Mouse (Mus musculus) testis, postnatal 10 days (tissue): ENCODE measurements around the gene Actr6.

ENCODE experiments used
- DNase-seq: peaks from one replicate; pipeline ENCODE4 v3.0.0; 2021; ENCODE audit warnings: low spot score

Actr6 gene

DNA sequence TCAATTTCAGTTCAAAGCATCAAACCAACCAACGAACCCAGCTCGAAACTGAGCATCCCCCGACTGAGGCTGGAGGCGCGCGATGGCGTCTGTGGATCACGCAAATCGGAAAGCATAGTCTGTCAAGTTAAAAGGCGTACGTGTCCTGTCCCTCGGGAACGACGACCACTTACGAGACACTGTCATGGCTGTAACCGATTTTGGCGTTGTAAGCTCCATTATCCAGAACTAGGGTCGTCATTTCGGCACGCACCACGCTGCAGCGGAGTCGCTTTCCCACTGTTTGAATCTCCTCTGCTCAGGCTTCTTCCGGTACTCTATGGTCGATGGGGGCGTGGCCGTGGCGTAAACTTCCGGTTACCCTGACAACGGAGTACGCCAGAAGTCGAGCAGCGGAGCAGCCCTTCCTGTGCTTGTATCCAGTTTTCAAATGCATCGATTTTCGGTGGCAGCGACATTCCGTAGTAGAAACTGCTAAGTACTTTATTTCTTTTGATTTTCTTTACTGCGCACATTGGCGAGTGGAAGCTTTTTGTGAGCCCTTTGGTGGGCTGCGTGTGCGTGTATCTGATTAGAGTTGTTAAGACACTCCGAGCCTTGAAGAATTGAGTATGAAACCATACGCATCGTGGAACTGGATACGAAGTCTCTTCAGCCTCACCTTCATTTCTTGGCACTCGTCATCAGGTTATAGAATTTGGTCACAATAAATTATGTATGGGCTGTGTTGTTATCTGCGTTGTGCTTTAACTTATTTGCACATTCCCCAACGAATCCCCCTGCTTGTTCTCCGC is at the start of gene Actr6:
Actr6 (minus strand) TSS at position 295 of the 794 bp plus-strand sequence.
- peak; percentile 96 for DNase-seq

DNA sequence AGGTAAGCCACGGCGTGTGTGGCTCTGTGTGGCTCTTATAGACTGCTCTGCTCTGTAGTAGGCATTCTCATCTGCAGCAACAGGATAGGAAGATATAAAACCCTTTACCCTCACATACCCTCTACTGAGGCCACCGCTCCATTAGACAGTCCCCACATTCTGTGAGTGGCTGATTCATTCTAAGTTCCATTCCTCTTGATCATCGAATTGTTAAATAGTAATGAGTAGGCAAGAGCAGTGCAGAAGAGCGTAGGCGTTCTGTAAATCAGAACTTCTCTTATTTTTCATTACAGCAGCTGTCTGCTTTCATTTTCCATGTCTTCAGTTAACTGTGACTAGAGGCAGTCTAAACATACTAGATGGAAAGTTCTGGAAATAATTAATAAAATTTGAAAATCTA is 43.9 kb upstream of the Actr6 start:
- DNase-seq = no peak

DNA sequence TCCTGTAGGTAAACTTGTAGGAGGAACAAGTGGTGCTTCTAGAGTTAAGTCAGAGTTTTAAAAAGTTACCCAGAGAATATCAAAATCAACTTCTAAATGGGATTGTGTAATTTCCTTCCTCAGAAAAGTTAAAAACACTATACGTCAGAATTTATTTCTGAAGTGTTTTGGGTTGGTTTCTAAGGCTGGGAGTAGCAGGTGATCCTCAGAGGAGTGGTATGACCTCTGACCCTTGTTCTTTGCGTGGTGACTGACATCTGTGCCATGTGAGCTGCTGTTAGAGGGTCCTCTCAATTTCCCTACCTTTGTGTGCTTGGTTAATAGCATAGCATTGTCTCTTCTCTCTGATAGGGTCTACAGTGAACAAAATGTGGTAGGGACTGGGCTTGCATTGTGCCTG is 39.8 kb upstream of the Actr6 start:
- no peak for DNase-seq

DNA sequence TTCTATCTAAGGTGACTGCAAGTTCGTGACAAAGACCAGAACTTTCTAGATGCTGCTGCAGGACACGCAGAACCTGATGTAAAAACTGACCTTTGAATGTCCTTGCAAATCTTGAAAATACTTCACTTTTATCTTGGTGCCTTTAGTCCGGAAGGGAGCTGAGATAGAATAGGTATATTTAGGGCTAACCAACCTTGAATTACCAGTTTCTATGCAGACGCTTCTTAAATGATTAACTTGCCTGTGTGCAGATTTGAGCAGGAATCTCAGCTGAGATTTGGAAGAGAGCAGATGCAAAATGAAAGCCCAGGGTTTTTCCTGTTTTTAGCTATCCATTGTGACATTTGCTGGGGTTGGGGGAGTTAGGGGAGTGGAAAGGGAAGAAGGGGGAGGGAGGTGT is 37.0 kb upstream of the Actr6 start:
- DNase-seq = no peak

DNA sequence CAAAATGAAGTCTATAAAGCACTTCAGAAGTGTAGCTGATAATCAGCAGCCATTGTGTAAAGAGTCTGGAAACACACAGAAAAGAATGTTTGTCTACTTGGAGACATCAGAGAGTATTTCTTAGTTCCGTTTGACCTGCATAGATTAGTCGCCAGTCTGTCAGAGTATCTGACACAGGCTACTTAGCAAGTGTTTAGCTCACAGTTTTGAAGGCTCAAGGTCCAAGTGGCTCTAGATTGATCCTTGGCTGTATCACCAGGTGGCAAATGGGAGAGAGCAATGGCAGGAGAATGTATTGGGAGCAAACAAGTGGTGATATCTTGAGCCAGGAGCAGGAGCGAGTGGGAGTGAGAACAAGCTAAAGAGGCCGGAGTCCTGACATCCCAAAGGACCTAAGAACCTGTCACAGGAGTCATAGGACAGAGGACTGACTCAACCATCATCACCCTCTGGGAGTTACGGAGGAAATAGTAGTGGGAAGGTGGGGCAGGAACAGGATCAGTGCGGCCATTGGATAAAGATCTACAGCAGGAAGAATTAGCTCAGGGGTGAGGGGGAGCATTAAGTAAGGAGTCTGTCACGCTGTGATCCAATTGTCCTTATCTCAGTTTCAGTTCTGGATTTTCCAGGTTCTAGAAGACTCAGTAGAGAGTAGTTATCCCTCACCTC is 36.4 kb upstream of the Actr6 start:
- no peak for DNase-seq

DNA sequence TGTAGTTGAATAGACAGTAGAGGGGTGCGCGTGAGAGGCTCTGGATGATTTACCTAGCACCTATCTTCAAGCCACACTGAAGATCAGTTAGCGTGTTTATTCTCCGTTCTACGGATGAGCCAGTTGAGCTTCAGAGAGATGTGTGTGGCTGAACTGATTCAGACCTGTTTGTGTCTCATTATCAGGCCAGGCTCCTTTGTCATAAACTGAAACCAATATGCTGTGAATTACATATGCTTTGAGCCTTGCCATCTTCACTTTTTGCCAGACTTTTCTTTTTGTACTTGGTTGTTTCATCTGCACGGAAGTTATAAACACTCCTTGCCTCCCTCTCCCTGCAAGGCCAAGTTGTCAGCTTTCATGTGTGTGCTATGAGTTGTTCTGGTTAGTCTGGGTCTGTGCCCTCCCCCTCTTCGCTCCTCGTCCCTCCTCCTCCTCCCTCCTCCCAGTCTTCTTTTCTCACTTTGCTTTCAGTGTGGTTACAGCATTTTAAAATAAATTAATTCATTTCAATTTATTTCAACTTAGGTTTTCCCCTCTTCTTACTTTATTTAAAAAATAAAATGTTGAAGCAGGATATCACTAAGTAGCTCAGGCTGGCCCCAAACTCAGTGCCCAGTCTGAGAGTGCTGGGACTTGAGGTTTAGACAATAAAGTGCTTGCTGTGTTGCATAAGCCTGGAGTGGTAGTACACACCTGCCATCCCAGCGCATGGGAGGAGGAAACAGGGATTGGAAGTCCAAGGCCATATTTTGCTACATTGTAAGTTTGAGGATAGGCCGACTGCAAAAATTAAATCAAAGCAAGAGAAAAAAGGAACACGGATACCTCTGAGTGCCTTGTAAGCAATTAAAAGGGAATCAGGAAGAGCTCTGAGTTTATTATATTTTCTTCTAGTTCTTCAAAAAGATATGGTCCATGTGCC is 34.0 kb upstream of the Actr6 start:
- DNase-seq = no peak

DNA sequence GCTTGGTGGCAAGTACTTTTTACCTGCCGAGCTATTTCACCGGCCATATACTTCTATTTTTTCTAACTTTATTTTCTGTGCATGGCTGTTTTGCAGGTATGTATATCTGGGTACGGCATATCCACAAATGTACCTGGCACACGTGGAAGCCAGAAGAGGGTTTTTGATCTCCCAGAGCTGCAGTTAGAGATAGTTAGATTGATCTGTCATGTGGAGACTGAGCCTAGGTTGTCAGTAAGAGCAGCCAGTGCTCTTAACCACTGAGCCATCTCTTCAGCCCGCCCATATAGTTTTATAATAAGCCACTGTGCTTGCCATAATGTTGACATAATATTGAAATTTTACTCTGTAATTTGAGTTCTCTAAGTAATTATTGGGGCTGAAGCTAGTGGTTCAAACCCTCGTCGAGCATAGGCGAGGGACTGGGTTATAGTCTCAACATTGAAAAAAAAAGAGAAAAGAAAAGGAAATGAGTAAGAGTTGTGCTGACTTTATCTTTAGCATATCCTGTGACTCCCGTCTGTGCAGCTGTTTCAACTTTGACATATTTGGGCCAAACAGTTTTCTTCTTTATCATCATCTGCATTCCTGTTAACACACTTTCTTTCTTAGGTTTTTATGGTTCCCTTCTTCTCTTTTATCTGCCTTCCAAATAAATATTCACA is 32.5 kb upstream of the Actr6 start:
- no peak for DNase-seq

DNA sequence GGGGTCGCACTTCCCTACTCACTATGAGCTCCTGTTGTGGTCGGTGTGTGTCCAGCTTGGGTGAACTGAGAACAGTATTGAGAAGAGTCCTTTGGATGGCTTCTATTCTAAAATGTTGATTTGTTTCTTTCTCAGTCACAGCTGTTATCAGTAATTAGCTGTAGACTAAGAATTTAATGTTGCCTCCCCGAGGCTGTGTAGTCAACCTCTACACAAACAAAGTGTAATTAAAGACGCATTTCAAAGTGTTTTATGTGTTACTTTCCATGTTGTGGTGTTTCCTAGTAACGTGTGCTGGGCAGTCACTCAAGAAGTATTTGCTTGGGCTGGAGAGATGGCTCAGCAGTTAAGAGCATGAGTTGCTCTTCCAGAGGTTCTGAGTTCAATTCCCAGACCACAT is 28.7 kb upstream of the Actr6 start:
- no peak for DNase-seq

DNA sequence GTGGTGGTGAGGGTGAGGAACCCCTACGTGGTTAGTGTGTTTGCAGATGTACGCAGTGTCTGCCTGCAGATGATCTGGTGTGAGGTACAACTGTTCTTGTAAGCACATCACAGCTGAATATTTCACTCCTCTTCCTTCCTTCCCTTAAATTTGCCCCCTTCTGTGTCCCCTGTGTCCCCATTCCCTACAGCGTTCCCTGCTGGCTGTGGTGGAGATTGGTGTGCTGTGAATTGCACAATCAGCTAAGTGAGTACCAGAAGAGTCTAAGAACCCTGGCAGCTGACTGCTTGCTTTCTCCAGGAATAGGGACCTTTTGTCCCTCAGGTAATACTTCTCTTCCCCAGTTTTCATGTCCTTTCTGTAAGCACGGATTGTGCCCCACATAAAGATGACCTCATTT is 23.1 kb upstream of the Actr6 start:
- DNase-seq = no peak

DNA sequence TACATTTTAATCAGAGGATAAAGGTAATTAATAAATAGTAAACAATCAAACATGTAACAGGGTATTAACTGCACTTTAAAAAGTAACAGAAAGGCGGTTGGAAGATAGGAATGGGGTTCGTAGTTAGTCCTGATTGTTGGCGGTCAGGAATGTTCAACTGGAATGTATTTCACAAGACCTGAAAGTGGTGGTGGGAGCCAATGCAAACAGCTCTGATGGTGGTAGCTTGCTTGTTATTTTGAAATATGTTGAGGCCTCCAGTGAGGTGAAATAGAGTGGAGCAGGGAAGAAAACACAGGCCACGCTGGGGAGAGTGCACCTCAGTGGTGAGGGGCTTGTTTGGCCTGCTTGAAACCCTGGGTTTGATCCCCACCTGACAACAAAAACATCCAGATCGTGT is 19.0 kb upstream of the Actr6 start:
- no peak for DNase-seq

DNA sequence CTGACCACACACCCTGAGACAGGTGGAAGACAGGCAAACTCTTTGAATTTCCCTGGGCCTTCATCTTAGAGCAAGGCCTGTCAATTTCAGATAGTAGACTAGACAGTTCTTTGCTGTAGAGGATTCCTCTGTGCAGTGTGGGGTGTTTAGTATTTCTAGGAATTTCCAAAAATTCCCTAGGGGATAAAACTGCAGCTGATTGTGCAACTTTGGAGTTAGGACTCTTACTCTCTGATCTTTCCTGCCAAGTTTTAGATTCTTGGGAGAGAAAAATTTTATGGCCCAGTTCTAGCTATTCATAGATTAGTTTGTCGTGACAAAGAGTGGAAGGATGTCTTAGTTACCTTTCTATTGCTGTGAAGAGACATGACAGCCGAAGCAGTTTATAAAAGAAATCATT is 16.5 kb upstream of the Actr6 start:
- no peak for DNase-seq

DNA sequence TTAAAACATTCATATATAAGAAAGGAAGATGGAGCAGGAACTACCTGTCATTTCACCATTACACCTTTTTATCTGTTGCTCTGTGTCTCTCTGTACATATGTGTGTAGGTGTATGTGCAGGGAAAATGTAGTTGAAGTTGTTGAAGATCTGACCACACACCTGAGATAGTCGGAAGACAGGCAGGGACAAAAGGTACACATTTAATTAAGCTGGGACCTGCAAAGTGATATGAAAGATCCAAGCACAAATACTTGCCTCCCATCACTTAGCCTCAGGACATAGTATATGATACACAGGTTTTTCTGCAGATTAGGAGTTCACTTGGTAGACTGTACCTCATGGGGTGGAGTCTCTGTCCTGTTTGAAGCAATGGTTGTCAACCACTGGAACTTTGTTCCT is 15.8 kb upstream of the Actr6 start:
- DNase-seq = no peak

DNA sequence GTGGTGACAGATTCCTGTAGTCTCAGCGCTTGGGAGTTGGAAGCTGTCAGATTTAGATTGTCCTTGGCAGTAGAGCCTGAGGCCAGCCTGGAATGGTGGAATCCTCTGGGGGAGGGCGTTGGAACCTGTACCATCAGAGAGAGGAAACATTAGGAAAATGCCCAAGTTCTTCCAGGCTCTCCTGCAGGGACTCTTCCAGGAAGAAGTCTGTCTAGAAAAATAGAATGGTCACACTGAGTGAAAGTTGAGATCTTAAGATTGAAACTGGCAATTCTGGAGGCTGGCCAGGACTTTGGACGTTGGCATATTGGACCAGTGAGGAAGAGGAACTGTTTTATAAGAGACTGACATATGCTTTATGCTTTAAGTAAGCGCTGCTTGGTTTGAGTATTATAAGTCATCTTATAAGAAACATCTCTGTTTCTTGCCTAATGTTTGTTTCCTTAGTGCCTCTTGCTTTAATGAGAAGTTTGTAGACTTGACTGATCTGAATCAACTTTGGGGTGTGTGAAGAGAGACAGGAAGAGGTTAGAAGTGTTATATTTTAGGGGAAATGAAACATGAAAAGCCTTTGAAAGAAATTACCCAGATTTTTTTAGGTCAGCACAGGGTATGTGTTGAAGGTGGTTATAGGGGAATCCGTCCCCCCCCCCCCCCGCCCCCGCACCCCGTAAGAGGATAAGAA is 15.3 kb upstream of the Actr6 start:
- no peak for DNase-seq

DNA sequence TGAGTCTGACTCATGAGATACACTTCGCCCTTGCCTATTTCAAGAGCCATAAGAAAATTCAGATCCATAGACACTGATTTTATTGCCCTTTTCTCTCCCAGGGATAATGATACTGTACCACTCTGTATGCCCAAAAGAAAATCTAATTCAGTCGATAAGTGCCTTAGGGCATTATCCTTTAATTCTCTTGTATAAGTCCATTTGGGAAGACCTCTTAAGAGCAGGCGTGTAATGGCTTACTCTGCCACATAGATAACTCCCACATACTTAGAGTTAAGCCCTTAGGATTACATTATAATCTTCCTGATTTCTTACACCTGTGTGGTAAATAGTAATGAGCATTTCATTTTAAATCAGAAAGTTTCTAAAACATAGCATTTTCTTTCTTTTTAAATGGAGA is 14.5 kb upstream of the Actr6 start:
- no peak for DNase-seq

DNA sequence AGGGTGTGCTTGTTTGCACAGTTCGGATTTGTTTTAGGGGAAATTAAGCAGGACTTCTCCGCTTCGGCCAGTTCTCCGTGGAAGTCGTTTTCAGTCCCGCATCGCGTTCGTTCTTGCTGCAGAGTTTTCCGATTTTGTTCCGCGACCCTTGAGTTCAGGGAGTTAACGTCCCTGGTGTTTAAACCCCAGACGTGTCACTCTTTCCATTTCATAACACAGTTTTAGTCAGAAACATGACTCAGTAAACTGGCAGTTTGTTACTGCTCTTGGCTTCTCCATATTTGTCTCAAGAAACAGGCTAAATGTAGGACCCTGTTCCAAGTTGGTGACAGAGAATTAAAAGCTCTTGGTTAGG is 13.5 kb upstream of the Actr6 start:
- no peak for DNase-seq

DNA sequence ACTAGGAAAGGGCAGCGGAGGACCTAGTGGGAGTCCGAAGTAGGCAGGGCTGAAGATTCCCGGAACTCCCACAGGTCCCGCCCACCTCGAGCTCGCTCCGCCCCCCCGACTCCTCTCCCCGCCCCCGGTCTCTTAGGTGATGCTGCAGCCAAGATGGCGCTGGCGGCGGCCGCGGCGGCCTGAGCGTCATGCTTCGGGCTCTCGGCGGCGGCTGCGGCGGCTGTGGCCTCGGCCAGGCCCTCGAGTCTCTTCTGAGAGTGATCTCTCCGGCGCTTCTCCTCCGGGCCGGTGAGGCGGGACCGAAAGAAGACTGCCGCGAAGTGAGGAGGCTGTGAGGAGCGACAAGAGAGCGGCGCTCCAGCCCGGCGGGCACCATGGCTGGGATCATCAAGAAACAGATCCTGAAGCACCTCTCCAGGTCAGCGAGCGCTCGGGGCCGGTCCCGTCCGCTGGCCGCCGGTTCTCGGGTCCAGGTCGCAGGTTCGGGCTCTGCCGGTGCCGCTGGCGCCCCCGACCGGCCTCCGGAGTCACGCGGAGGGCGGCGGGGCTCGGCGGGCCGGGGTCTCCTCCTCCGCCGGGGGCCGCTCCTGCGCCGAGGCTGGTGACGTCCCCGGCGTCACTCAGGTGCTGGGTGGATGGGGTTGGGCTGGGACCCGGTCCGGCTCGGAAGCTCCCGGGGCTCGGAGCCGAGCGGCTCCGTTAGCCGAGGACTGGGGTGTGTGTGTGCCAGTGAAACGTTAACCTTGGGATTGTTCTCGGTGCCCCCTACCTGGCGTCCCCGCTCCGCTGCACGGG is 13.0 kb upstream of the Actr6 start, which contains the start of gene Uhrf1bp1l:
Uhrf1bp1l (plus strand) TSS at position 121 of the 795 bp plus-strand sequence.
- DNase-seq = peak; percentile 99

DNA sequence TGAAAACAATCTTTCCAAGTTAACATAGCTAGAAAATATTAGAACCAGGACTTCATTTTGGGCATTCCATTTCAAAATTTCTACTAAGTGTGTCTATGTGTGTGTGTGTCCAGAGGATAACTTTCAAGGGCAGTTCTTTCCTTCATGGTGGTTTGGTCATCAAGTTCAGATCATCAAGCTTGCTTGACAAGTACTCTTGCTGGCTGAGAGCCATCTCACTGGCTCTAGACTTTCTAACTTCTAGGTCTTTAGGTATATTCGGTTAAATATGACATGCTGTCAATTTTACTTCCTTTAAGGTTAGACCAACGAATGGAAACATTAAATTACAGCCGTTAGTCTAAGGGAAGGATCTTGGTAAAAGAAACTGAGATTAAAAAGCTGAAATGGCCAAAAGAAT is 12.2 kb upstream of the Actr6 start:
- DNase-seq = no peak

DNA sequence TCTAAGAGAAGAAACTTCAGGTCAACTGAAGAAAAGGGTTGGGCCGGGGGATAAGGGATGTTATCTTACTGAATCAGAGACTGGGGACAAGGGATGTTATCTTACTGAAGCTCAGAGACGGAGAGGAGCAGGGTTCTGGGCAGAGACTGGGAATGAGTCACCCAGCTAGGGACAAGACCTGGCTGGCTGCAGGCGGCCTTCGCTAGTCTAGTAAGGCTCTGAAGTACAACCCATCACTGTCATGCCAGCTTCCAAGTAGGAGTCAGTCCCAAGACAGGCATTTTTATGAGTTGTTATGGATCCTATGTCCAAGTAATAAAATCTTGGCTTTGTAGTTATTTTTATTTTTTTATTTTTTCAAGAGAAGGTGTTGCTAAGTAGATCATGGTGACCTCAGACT is 11.2 kb upstream of the Actr6 start:
- no peak for DNase-seq

DNA sequence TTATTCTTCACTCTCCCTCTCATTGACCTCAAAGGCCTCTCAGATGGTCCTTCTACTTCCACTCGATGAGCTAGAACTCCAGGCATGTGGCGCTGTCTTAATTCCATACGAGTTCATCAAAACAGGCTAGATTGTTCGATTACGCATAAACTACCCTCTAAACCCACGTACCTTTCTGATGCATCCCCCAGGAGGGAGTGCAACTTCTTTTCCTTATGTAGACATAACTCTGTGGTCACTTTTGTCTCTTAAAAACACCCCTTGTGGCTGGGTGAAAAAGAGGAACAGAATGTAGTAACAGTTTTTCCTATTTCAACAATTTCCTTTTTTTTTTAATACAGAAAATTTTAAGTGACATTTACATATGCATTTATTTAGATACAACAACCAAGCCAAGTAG is 8.9 kb upstream of the Actr6 start:
- DNase-seq = no peak

DNA sequence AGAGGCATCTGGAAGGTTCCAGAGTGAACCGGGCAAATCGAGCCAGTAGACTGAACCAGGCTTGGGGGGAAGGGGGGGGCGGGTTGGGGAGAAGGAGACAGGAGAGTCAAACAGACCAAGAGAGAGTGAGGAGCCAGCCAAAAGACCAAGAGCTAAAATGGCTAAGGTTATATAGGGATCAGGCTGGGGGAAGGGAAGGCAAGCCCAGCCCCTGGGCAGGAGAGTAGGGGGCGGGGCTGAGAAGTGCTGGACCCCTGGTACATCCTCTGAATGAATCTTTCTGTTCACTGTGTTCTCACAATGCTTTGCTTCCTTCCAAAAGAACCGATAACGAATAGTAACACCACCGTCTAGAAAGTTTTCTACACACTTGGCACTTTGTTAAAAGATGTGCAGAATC is 7.6 kb upstream of the Actr6 start:
- DNase-seq = peak; percentile 66

DNA sequence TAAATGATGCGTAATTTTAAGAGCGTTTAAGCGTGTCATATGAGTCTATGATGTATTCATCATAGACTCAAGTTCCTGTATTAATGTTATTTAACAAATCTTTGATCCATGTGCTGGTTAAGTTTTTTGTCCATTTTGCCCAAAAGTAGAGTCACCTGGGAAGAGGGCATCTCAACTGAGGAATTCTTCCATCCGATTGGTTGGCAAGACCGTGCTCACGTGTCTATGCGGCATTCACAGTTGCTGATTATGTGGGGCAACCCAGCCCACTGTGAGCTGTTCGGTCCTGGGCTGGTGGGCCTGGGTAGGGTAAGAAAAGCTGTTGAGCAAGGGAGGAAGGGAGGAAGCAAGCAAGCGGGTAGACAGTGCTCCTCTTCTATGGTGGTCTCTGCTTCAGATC is 6.3 kb upstream of the Actr6 start:
- DNase-seq = no peak
